Mouse (Mus musculus): ENCODE results near the gene Setd1a.
A peak's percentile ranks its signal among the peaks of the same experiment; 100 is the strongest.

Gene Setd1a

GRCm38 (mm10) chr7:127753741-127754140, 22.7 kb upstream of the Setd1a start:
- Histone ChIP-seq H3K36me3 (ENCODE audit: insufficient read depth, low read length) (peaks cover 100% of the 10 kb centered on the region), H3K4me3 (replicated peaks; ENCODE audit: low read length) (peak overlapping the region; percentile 62; the same call in 1 of the 2 replicates), H3K27me3 (ENCODE audit: insufficient read depth, low read length) (no peaks in the 10 kb centered on the region), H3K4me1 (replicated peaks; ENCODE audit: low read depth, low read length) (peaks cover 100% of the 10 kb centered on the region), H3K9me3 (ENCODE audit: low read length) (no peaks in the 10 kb centered on the region)
- no peak for TF ChIP-seq CTCF (conservative IDR thresholded peaks at IDR 0.05; ENCODE audit: low read length)
- peak; percentile 66; the same call in 1 of the 2 replicates for TF ChIP-seq POU5F1 (IDR thresholded peaks at IDR 0.05; ENCODE audit: borderline replicate concordance, low read length)
- TF ChIP-seq NANOG (IDR thresholded peaks at IDR 0.05; ENCODE audit: borderline replicate concordance, low read length): peak; percentile 43; the same call in 1 of the 2 replicates

DNA sequence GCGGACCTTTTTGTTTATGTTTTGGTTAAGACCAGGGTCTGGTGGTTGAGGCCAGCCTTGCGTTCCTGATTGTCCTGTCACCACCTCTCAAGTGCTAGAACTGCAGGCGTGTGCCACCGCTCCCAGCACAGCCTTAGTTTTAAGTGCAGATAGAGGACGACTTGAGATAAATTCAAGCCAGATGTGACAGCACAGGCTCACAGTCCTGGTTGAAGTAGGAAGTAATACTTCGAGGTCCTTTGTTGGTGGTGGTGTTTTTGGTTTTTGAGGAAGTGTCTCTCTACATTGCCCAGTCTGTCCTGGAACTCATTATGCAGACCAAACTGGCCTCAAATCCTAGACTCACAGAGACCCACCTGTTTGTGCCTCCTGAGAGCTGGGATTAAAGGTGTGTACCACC, 16.8 kb upstream of the Setd1a start:
- Histone ChIP-seq H3K36me3 (ENCODE audit: insufficient read depth, low read length) (peaks cover 98% of the 10 kb centered on the region), H3K4me3 (replicated peaks; ENCODE audit: low read length) (no peak overlapping the region), H3K4me1 (replicated peaks; ENCODE audit: low read depth, low read length) (peaks cover 65% of the 10 kb centered on the region), H3K27me3 (ENCODE audit: insufficient read depth, low read length) (no peaks in the 10 kb centered on the region), H3K9me3 (ENCODE audit: low read length) (no peaks in the 10 kb centered on the region)
- TF ChIP-seq CTCF (conservative IDR thresholded peaks at IDR 0.05; ENCODE audit: low read length) (no peak), NANOG (IDR thresholded peaks at IDR 0.05; ENCODE audit: borderline replicate concordance, low read length) (no peak), POU5F1 (IDR thresholded peaks at IDR 0.05; ENCODE audit: borderline replicate concordance, low read length) (no peak)

- no peak for TF ChIP-seq CTCF (conservative IDR thresholded peaks at IDR 0.05; ENCODE audit: low read length)
- TF ChIP-seq NANOG (IDR thresholded peaks at IDR 0.05; ENCODE audit: borderline replicate concordance, low read length): no peak
- TF ChIP-seq POU5F1 (IDR thresholded peaks at IDR 0.05; ENCODE audit: borderline replicate concordance, low read length): no peak
- peaks cover 62% of the 10 kb centered on the region for H3K4me1 ChIP-seq (replicated peaks; ENCODE audit: low read depth, low read length)
Measured at GRCm38 (mm10) chr7:127760478-127760877, 16.0 kb upstream of the Setd1a start.

DNA sequence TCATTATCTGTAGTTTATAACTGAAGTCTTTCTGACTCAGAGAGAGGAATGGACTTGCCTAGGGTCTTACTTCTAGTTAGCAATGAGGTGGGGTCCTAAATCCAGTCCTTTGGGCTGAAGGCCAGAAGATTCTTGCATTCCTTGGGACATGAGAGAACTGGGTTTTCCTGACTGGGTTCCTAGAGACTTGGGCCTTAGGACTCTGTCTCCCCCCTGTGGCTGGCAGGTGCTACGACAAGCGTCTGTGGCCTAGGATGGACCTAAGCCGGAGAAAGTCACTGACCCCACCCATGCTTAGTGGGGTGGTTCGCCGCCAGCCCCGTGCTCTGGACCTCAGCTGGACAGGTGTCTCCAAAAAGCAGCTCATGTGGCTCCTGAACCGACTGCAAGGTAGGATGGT, 15.4 kb upstream of the Setd1a start:
- Histone ChIP-seq H3K36me3 (ENCODE audit: insufficient read depth, low read length) (peaks cover 98% of the 10 kb centered on the region), H3K27me3 (ENCODE audit: insufficient read depth, low read length) (no peaks in the 10 kb centered on the region), H3K9me3 (ENCODE audit: low read length) (no peaks in the 10 kb centered on the region), H3K4me1 (replicated peaks; ENCODE audit: low read depth, low read length) (peaks cover 62% of the 10 kb centered on the region), H3K4me3 (replicated peaks; ENCODE audit: low read length) (no peak overlapping the region)
- no peak for TF ChIP-seq POU5F1 (IDR thresholded peaks at IDR 0.05; ENCODE audit: borderline replicate concordance, low read length)
- no peak for TF ChIP-seq NANOG (IDR thresholded peaks at IDR 0.05; ENCODE audit: borderline replicate concordance, low read length)
- peak; percentile 97 for TF ChIP-seq CTCF (conservative IDR thresholded peaks at IDR 0.05; ENCODE audit: low read length)

More at GRCm38 (mm10) chr7:127760478-127760877, 16.0 kb upstream of the Setd1a start:
- Histone ChIP-seq H3K4me3 (replicated peaks; ENCODE audit: low read length) (no peak overlapping the region), H3K9me3 (ENCODE audit: low read length) (no peaks in the 10 kb centered on the region), H3K36me3 (ENCODE audit: insufficient read depth, low read length) (peaks cover 98% of the 10 kb centered on the region), H3K27me3 (ENCODE audit: insufficient read depth, low read length) (no peaks in the 10 kb centered on the region)

DNA sequence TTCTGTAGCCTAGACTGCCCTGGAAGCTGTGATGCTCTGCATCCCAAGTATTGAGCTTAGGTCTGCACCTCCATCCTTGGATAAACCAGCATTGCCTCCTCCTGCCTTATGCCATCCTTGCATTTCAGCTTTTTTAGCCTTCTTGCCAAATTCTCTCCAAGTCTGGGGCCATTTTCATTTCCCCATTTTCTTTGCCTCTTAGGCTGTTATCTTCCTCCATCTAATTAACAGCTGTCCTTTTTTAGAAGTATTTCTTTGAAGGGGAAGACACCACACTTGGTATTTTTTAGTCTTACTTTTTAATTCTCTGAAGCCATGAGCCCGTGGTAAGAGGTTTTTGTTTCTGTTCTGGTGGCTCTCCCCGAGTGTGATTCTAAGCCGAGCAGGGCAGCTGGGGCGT, 12.8 kb upstream of the Setd1a start:
- Histone ChIP-seq H3K4me1 (replicated peaks; ENCODE audit: low read depth, low read length) (peaks cover 61% of the 10 kb centered on the region), H3K27me3 (ENCODE audit: insufficient read depth, low read length) (no peaks in the 10 kb centered on the region), H3K9me3 (ENCODE audit: low read length) (no peaks in the 10 kb centered on the region), H3K36me3 (ENCODE audit: insufficient read depth, low read length) (peaks cover 94% of the 10 kb centered on the region), H3K4me3 (replicated peaks; ENCODE audit: low read length) (no peak overlapping the region)
- TF ChIP-seq NANOG (IDR thresholded peaks at IDR 0.05; ENCODE audit: borderline replicate concordance, low read length) (no peak), POU5F1 (IDR thresholded peaks at IDR 0.05; ENCODE audit: borderline replicate concordance, low read length) (no peak), CTCF (conservative IDR thresholded peaks at IDR 0.05; ENCODE audit: low read length) (no peak)

- no peaks in the 10 kb centered on the region for H3K9me3 ChIP-seq (ENCODE audit: low read length)
- no peaks in the 10 kb centered on the region for H3K27me3 ChIP-seq (ENCODE audit: insufficient read depth, low read length)
- TF ChIP-seq CTCF (conservative IDR thresholded peaks at IDR 0.05; ENCODE audit: low read length): no peak
- TF ChIP-seq POU5F1 (IDR thresholded peaks at IDR 0.05; ENCODE audit: borderline replicate concordance, low read length): no peak
- no peak for TF ChIP-seq NANOG (IDR thresholded peaks at IDR 0.05; ENCODE audit: borderline replicate concordance, low read length)
- peaks cover 73% of the 10 kb centered on the region for H3K36me3 ChIP-seq (ENCODE audit: insufficient read depth, low read length)
- H3K4me3 ChIP-seq (replicated peaks; ENCODE audit: low read length): no peak overlapping the region
- H3K4me1 ChIP-seq (replicated peaks; ENCODE audit: low read depth, low read length): peaks cover 53% of the 10 kb centered on the region
Measured at GRCm38 (mm10) chr7:127765756-127766155, 10.7 kb upstream of the Setd1a start.

- TF ChIP-seq NANOG (IDR thresholded peaks at IDR 0.05; ENCODE audit: borderline replicate concordance, low read length): no peak
- no peak for TF ChIP-seq POU5F1 (IDR thresholded peaks at IDR 0.05; ENCODE audit: borderline replicate concordance, low read length)
- no peak for TF ChIP-seq CTCF (conservative IDR thresholded peaks at IDR 0.05; ENCODE audit: low read length)
- peaks cover 60% of the 10 kb centered on the region for H3K4me1 ChIP-seq (replicated peaks; ENCODE audit: low read depth, low read length)
Measured at GRCm38 (mm10) chr7:127766851-127767609, 9.4 kb upstream of the Setd1a start.

DNA sequence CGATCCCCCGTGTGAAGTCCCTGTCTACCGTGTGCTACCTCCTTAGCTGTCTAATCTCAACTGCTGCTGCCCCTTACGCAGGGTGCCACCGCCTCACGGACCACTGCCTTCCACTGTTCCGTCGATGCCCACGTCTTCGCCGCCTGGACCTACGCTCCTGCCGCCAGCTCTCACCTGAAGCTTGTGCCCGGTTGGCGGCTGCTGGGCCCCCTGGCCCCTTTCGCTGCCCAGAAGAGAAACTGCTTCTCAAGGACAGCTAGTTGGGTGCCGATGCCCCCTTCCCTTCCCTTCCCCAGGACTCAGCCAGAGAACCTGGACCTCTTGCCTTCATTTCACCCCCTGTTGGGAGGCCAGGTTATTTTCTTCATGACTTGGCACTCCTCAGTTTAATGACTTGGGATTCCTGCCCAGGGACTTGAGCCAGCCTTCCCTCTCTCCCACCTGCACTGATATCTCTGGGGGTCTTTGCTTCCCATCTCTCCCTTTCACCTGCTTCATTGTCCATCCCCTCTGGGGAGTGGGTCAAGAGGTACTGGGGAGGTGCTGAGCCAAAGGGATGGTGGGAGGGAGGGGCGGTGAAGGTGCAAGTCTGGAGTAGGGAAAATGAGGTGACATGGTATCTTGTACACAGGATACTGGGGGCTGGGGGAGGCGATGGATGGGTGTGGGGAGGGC, 8.7 kb upstream of the Setd1a start:
- peaks cover 68% of the 10 kb centered on the region for H3K4me1 ChIP-seq (replicated peaks; ENCODE audit: low read depth, low read length)
- no peaks in the 10 kb centered on the region for H3K27me3 ChIP-seq (ENCODE audit: insufficient read depth, low read length)
- peak overlapping the region; percentile 65 for H3K4me3 ChIP-seq (replicated peaks; ENCODE audit: low read length)
- TF ChIP-seq CTCF (conservative IDR thresholded peaks at IDR 0.05; ENCODE audit: low read length) (no peak), NANOG (IDR thresholded peaks at IDR 0.05; ENCODE audit: borderline replicate concordance, low read length) (no peak), POU5F1 (IDR thresholded peaks at IDR 0.05; ENCODE audit: borderline replicate concordance, low read length) (no peak)
- H3K9me3 ChIP-seq (ENCODE audit: low read length): no peaks in the 10 kb centered on the region
- H3K36me3 ChIP-seq (ENCODE audit: insufficient read depth, low read length): peaks cover 53% of the 10 kb centered on the region

More at GRCm38 (mm10) chr7:127766851-127767609, 9.4 kb upstream of the Setd1a start:
- H3K36me3 ChIP-seq (ENCODE audit: insufficient read depth, low read length): peaks cover 60% of the 10 kb centered on the region
- no peaks in the 10 kb centered on the region for H3K27me3 ChIP-seq (ENCODE audit: insufficient read depth, low read length)
- no peaks in the 10 kb centered on the region for H3K9me3 ChIP-seq (ENCODE audit: low read length)
- peak overlapping the region; percentile 65 for H3K4me3 ChIP-seq (replicated peaks; ENCODE audit: low read length)
